Mouse (Mus musculus) CH12.LX (cell line): ENCODE measurements at regions not wholly inside any gene's neighbourhood (a gene's known extent, or its start where the extent isn't known, plus 50 kb on each side); places are given as distances from the start of the nearest gene placed in this dataset.

ENCODE experiments used
- DNase-seq: peaks from one replicate; pipeline ENCODE4 v3.0.0-alpha.2; 2013; ENCODE audit errors: extremely low read depth
- H3K27ac ChIP-seq: 2 replicates; pipeline ENCODE4 v1.5.1; 2012; ENCODE audit warnings: low read depth, mild to moderate bottlenecking, control low read depth, moderate library complexity; ENCODE audit not compliant: insufficient read depth
- H3K27me3 ChIP-seq: replicated peaks from 2 replicates; pipeline ENCODE3; 2012; ENCODE audit warnings: inconsistent platforms
- H3K36me3 ChIP-seq, 2 experiments: replicated peaks in 1 of 2; 2 replicates each; pipeline versions ENCODE3 to v1.6.1; 2012; ENCODE audit warnings: inconsistent platforms in 1 of 2, low read length in 1 of 2, mild to moderate bottlenecking in 1 of 2, mixed read lengths in 1 of 2, moderate library complexity in 1 of 2; ENCODE audit not compliant: control insufficient read depth in 1 of 2, insufficient read depth in 1 of 2
- H3K4me1 ChIP-seq, 2 experiments: 2 replicates each; pipeline ENCODE4 v1.6.1; 2012; ENCODE audit warnings: inconsistent platforms in 1 of 2, moderate library complexity in 1 of 2; ENCODE audit not compliant: insufficient read depth in 2 of 2, control insufficient read depth in 1 of 2
- H3K4me2 ChIP-seq: 2 replicates; pipeline ENCODE4 v1.6.1; 2012; ENCODE audit warnings: low read depth, mild to moderate bottlenecking, control low read depth; ENCODE audit not compliant: poor library complexity, insufficient read depth, severe bottlenecking
- H3K4me3 ChIP-seq, 3 experiments: fragments of 150-350 bp in 1 of 3; sonication (generic) in 1 of 3; replicated peaks in 1 of 3; 2 replicates each; pipeline versions ENCODE3 to v1.5.1; 2011 to 2012; ENCODE audit warnings: low read depth in 2 of 3, low read length in 2 of 3, mild to moderate bottlenecking in 2 of 3, moderate library complexity in 2 of 3, control low read depth in 1 of 3, improper control_type of control experiment in 1 of 3, inconsistent platforms in 1 of 3, mixed read lengths in 1 of 3; ENCODE audit not compliant: poor library complexity in 1 of 3
- H3K79me2 ChIP-seq: replicated peaks from 2 replicates; pipeline ENCODE4 v1.6.1; 2012; ENCODE audit warnings: mild to moderate bottlenecking, moderate library complexity; ENCODE audit not compliant: control insufficient read depth, poor library complexity, insufficient read depth, severe bottlenecking; ENCODE audit errors: extremely low read depth
- H3K9ac ChIP-seq: 2 replicates; pipeline ENCODE4 v1.6.1; 2012; ENCODE audit warnings: low read depth, mild to moderate bottlenecking, control low read depth, moderate library complexity; ENCODE audit not compliant: insufficient read depth
- H3K9me3 ChIP-seq: replicated peaks from 2 replicates; pipeline ENCODE3; 2012; ENCODE audit warnings: low read length, inconsistent platforms, mixed read lengths
- CHD1 ChIP-seq: IDR thresholded peaks from 2 replicates; pipeline ENCODE4 v1.6.1; 2012; ENCODE audit warnings: low read depth, low read length, improper control_type of control experiment, inconsistent platforms
- CTCF ChIP-seq, 2 experiments: IDR thresholded peaks in 1 of 2; conservative IDR thresholded peaks in 1 of 2; 2 replicates each; pipeline ENCODE4 v1.5.1; 2011 to 2012; ENCODE audit warnings: low read depth in 2 of 2, low read length in 2 of 2, improper control_type of control experiment in 1 of 2, inconsistent platforms in 1 of 2, mild to moderate bottlenecking in 1 of 2, moderate library complexity in 1 of 2
- E2F4 ChIP-seq: IDR thresholded peaks from 2 replicates; pipeline ENCODE4 v1.6.1; 2011; ENCODE audit warnings: low read depth, low read length, improper control_type of control experiment; ENCODE audit not compliant: insufficient replicate concordance
- KAT2A ChIP-seq: IDR thresholded peaks from 2 replicates; pipeline ENCODE4 v1.6.1; 2012; ENCODE audit warnings: low read length, improper control_type of control experiment, inconsistent platforms; ENCODE audit not compliant: insufficient replicate concordance
- NELFE ChIP-seq: IDR thresholded peaks from 2 replicates; pipeline ENCODE4 v1.6.1; 2011; ENCODE audit warnings: low read depth, low read length, improper control_type of control experiment
- POLR2A ChIP-seq: IDR thresholded peaks from 2 replicates; pipeline ENCODE4 v1.6.1; 2011; ENCODE audit warnings: low read depth, mild to moderate bottlenecking, improper control_type of control experiment, low read length
- SMC3 ChIP-seq: IDR thresholded peaks from 2 replicates; pipeline ENCODE4 v1.6.1; 2011; ENCODE audit warnings: low read depth, low read length, improper control_type of control experiment
- TBP ChIP-seq: conservative IDR thresholded peaks from 2 replicates; pipeline ENCODE4 v1.6.1; 2011; ENCODE audit warnings: low read depth, low read length, improper control_type of control experiment
- ZMIZ1 ChIP-seq: IDR thresholded peaks from 2 replicates; pipeline ENCODE4 v1.6.1; 2012; ENCODE audit warnings: low read depth, mild to moderate bottlenecking, inconsistent platforms, low read length, improper control_type of control experiment
- dilution Hi-C: fragments of 300-500 bp; cut with MboI; formaldehyde crosslinking; loops from 2 replicates; pipeline ENCODE4 v1.14.3; 2020; ENCODE audit warnings: low sequenced_read_pairs; ENCODE audit not compliant: extremely low pct_unique_long_range_greater_than_20kb, extremely low pct_ligation_motif_present
- in situ Hi-C: fragments of 300-500 bp; cut with MboI; formaldehyde crosslinking; loops from 3 replicates; pipeline ENCODE4 v1.14.3; 2019; ENCODE audit warnings: low sequenced_read_pairs, low pct_ligation_motif_present, low pct_unique_long_range_greater_than_20kb, mixed read lengths

DNA sequence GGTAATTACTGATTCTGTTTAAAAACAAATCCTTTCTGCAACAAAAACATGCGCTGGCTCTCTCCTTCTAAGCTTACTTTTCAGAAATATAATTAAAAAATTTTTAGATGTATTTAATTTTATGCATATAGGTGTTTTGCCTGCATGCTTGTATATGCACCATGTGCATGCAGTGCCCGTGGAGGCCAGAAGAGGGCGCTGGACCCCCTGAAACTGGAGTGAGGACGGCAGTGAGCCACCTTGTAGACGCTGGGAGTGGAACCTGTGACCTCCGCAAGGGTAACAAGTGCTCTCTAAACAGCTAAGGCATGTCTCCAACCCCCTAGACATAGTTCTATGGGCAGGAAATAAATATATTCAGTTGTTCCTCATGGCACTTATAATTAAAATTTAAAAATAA, 80.7 kb downstream of the Syf2 start:
- Histone ChIP-seq H3K4me2 (no peak overlapping the region), H3K9ac (no peak overlapping the region), H3K4me3 (no peak overlapping the region), H3K4me1 (no peaks in the 10 kb centered on the region), H3K9me3 (peaks cover 23% of the 10 kb centered on the region), H3K27me3 (peaks cover 19% of the 10 kb centered on the region), H3K36me3 (no peaks in the 10 kb centered on the region), H3K27ac (no peak overlapping the region), H3K79me2 (no peaks in the 10 kb centered on the region)
- dilution Hi-C loops (no loop called here), in situ Hi-C loops (no loop called here)
- DNase-seq = no peak
- TF ChIP-seq SMC3 = no peak
- TF ChIP-seq CTCF (conservative IDR thresholded peaks at IDR 0.05 in 1 of 2, IDR thresholded peaks at IDR 0.05 in 1 of 2; ENCODE audit: low read depth in 2 of 2, low read length in 2 of 2) = 0 out of 4 replicates have a peak, but pooled peaks of 1 of the 2 experiments have one; percentile 4

GRCm38 (mm10) chr4:135012945-135013344, 82.2 kb downstream of the Syf2 start:
- Histone ChIP-seq H3K27me3 (peaks cover 22% of the 10 kb centered on the region), H3K27ac (no peak overlapping the region), H3K4me2 (no peak overlapping the region), H3K36me3 (no peaks in the 10 kb centered on the region), H3K9ac (no peak overlapping the region), H3K79me2 (no peaks in the 10 kb centered on the region), H3K9me3 (peaks cover 16% of the 10 kb centered on the region), H3K4me3 (no peak overlapping the region), H3K4me1 (no peaks in the 10 kb centered on the region)
- DNase-seq = no peak
- dilution Hi-C loops = no loop called here
- TF ChIP-seq CTCF (conservative IDR thresholded peaks at IDR 0.05 in 1 of 2, IDR thresholded peaks at IDR 0.05 in 1 of 2; ENCODE audit: low read depth in 2 of 2, low read length in 2 of 2) = 0 out of 4 replicates have a peak, but pooled peaks of 1 of the 2 experiments have one; percentile 12
- TF ChIP-seq NELFE = no peak
- in situ Hi-C loops = no loop called here

- Histone ChIP-seq H3K9ac (no peak overlapping the region), H3K36me3 (no peaks in the 10 kb centered on the region), H3K4me3 (no peak overlapping the region), H3K79me2 (no peaks in the 10 kb centered on the region), H3K27me3 (peaks cover 25% of the 10 kb centered on the region), H3K4me1 (peaks cover 0 to 4% of the 10 kb centered on the region in 2 experiments; a peak in 1 of 4 replicates), H3K27ac (no peak overlapping the region), H3K9me3 (peaks cover 16% of the 10 kb centered on the region), H3K4me2 (no peak overlapping the region)
- dilution Hi-C loops = no loop called here
- no peak for TF ChIP-seq POLR2A
- TF ChIP-seq E2F4 = no peak
- TF ChIP-seq TBP = no peak
- no peak for TF ChIP-seq CHD1
- no peak for TF ChIP-seq ZMIZ1
- TF ChIP-seq KAT2A = no peak
- DNase-seq = no peak
- in situ Hi-C loops = no loop called here
These were observed 83.2 kb downstream of the Syf2 start for GRCm38 (mm10) chr4:135013932-135014331.
